ENCODE assay signal across 9 mouse cellular contexts in genomic region chr4:144896321-144896720, GRCm38 (mm10). TPM values are rescaled to one million over a fixed set of nuclear protein-coding genes. Genes with fewer than 3 reads are reported as not detected.
DNase-seq lines count a peak whose midpoint lies in the region; ATAC-seq and TF ChIP-seq lines count a peak whose summit lies in the region.
"Had no signal": no experiment of that assay in that cellular context is flagged by ENCODE, and none has a peak within 500 bp of the region (broad histone marks: within the 10 kb centered on the region; RNA-seq: fewer than 3 reads in every experiment).

No protein-coding gene starts in this region.

- H3K4me1 ChIP-seq in hindbrain, embryonic 15.5 days (replicated peaks) = peaks cover 36% of the 10 kb centered on the region
- peaks cover 39% of the 10 kb centered on the region for H3K4me1 ChIP-seq in hindbrain, embryonic 10.5 days (replicated peaks)
- H3K4me1 ChIP-seq in bone marrow macrophage, adult 2 months (ENCODE audit: control insufficient read depth, insufficient read depth, low read length) = peaks cover 47% of the 10 kb centered on the region
- H3K4me1 ChIP-seq in limb, embryonic 14.5 days (ENCODE audit: control insufficient read depth, insufficient read depth, low read length) = peaks cover 31% of the 10 kb centered on the region
- H3K4me1 ChIP-seq in neural tube, embryonic 12.5 days = peaks cover 42% of the 10 kb centered on the region
- peaks cover 23% of the 10 kb centered on the region for H3K4me1 ChIP-seq in forebrain, embryonic 15.5 days

- no peak for TF ChIP-seq POLR2A in bone marrow macrophage, adult 2 months (IDR thresholded peaks at IDR 0.05; ENCODE audit: borderline replicate concordance, low read depth, low read length)
- no peak for TF ChIP-seq POLR2A in limb, embryonic 14.5 days (IDR thresholded peaks at IDR 0.05; ENCODE audit: borderline replicate concordance, extremely low read depth, insufficient read depth, insufficient read length)

- 68% methylated on average over 3 of the region's 3 CpGs for WGBS in hindbrain, embryonic 15.5 days
- 73% methylated on average over 3 of the region's 3 CpGs for WGBS in hindbrain, embryonic 10.5 days
- 45% methylated on average over 3 of the region's 3 CpGs for WGBS in limb, embryonic 14.5 days
- WGBS in neural tube, embryonic 12.5 days = 74% methylated on average over 3 of the region's 3 CpGs
- WGBS in forebrain, embryonic 15.5 days = 57% methylated on average over 3 of the region's 3 CpGs

- peaks cover 23% of the 10 kb centered on the region for H3K27me3 ChIP-seq in hindbrain, embryonic 15.5 days
- peaks cover 35% of the 10 kb centered on the region for H3K27me3 ChIP-seq in hindbrain, embryonic 10.5 days (ENCODE audit: insufficient read depth, poor library complexity, severe bottlenecking)
- no peaks in the 10 kb centered on the region for H3K27me3 ChIP-seq in limb, embryonic 14.5 days (ENCODE audit: control insufficient read depth, insufficient read depth, low read length)
- 0 out of 2 replicates have a peak, but pooled peaks cover 6% of the 10 kb centered on the region for H3K27me3 ChIP-seq in neural tube, embryonic 12.5 days (replicated peaks)
- H3K27me3 ChIP-seq in forebrain, embryonic 15.5 days = peaks cover 23% of the 10 kb centered on the region

- intact Hi-C loops in heart, postnatal 14 days (cut with DNase I) = no loop called here

- H3K4me3 ChIP-seq in hindbrain, embryonic 15.5 days = no peak overlapping the region
- H3K4me3 ChIP-seq in hindbrain, embryonic 10.5 days = no peak overlapping the region
- H3K4me3 ChIP-seq in bone marrow macrophage, adult 2 months (ENCODE audit: insufficient read depth, low read length) = peak overlapping the region; percentile 80
- peak overlapping the region; percentile 25 for H3K4me3 ChIP-seq in limb, embryonic 14.5 days (replicated peaks; ENCODE audit: low read length)
- no peak overlapping the region for H3K4me3 ChIP-seq in neural tube, embryonic 12.5 days
- no peak overlapping the region for H3K4me3 ChIP-seq in forebrain, embryonic 15.5 days

- H3K9me3 ChIP-seq in hindbrain, embryonic 15.5 days = no peaks in the 10 kb centered on the region
- no peaks in the 10 kb centered on the region for H3K9me3 ChIP-seq in hindbrain, embryonic 10.5 days
- no peaks in the 10 kb centered on the region for H3K9me3 ChIP-seq in limb, embryonic 14.5 days (ENCODE audit: control insufficient read depth, low read length)
- H3K9me3 ChIP-seq in neural tube, embryonic 12.5 days = no peaks in the 10 kb centered on the region
- H3K9me3 ChIP-seq in forebrain, embryonic 15.5 days = no peaks in the 10 kb centered on the region

- no peak for DNase-seq in hindbrain, embryonic 10.5 days (ENCODE audit: low spot score)
- peak; percentile 68 to 77 for DNase-seq in heart, postnatal 14 days
- DNase-seq in limb, embryonic 14.5 days (ENCODE audit: low spot score) = no peak

- H3K36me3 ChIP-seq in hindbrain, embryonic 15.5 days = no peaks in the 10 kb centered on the region
- H3K36me3 ChIP-seq in hindbrain, embryonic 10.5 days = no peaks in the 10 kb centered on the region
- H3K36me3 ChIP-seq in limb, embryonic 14.5 days (ENCODE audit: control insufficient read depth, insufficient read depth, low read length) = peaks cover 19% of the 10 kb centered on the region; the same call in 1 of the 2 replicates
- peaks cover 12% of the 10 kb centered on the region for H3K36me3 ChIP-seq in neural tube, embryonic 12.5 days
- no peaks in the 10 kb centered on the region for H3K36me3 ChIP-seq in forebrain, embryonic 15.5 days
- H3K36me3 ChIP-seq: G1E had no signal

- peak overlapping the region; percentile 34 for H3K4me2 ChIP-seq in hindbrain, embryonic 15.5 days
- peak overlapping the region; percentile 86 for H3K4me2 ChIP-seq in limb, embryonic 14.5 days (replicated peaks; ENCODE audit: low read depth, low read length, severe bottlenecking)
- H3K4me2 ChIP-seq in neural tube, embryonic 12.5 days (replicated peaks) = peak overlapping the region; percentile 90
- H3K4me2 ChIP-seq in forebrain, embryonic 15.5 days (replicated peaks) = no peak overlapping the region

- no peak overlapping the region for H3K9ac ChIP-seq in hindbrain, embryonic 15.5 days
- 0 out of 2 replicates have a peak overlapping the region, but pooled peaks have one; percentile 31 for H3K9ac ChIP-seq in limb, embryonic 14.5 days (ENCODE audit: low read depth, low read length, severe bottlenecking)
- H3K9ac ChIP-seq in neural tube, embryonic 12.5 days = no peak overlapping the region
- H3K9ac ChIP-seq in forebrain, embryonic 15.5 days (replicated peaks) = no peak overlapping the region

- no peak for TF ChIP-seq CTCF in bone marrow macrophage, adult 2 months (IDR thresholded peaks at IDR 0.05; ENCODE audit: low read depth, low read length)

- ATAC-seq in hindbrain, embryonic 15.5 days (ENCODE audit: low FRiP score, low read depth) = no peak
- no peak for ATAC-seq in limb, embryonic 14.5 days (ENCODE audit: low FRiP score, low read depth)
- ATAC-seq in neural tube, embryonic 12.5 days (ENCODE audit: low FRiP score, low read depth) = no peak
- ATAC-seq in forebrain, embryonic 15.5 days (replicated peaks) = no peak
- no peak for ATAC-seq in inflammation-experienced regulatory T-cells, adult 6 months

- H3K27ac ChIP-seq in hindbrain, embryonic 15.5 days (replicated peaks) = no peak overlapping the region
- H3K27ac ChIP-seq in hindbrain, embryonic 10.5 days = no peak overlapping the region
- H3K27ac ChIP-seq in bone marrow macrophage, adult 2 months (ENCODE audit: insufficient read depth, low read depth, low read length) = peak overlapping the region; percentile 98
- no peak overlapping the region for H3K27ac ChIP-seq in limb, embryonic 14.5 days (replicated peaks; ENCODE audit: low read depth, low read length)
- no peak overlapping the region for H3K27ac ChIP-seq in neural tube, embryonic 12.5 days
- no peak overlapping the region for H3K27ac ChIP-seq in forebrain, embryonic 15.5 days (replicated peaks)

RNA-seq across cellular contexts. Expression of gene Dhrs3, which starts 3.7 kb away (rescaled TPM):
- 46.5 and 59.9 TPM in 2 replicates for polyA plus RNA-seq in hindbrain, embryonic 15.5 days (2015; fragmentation: Nextera tagmentation; extraction: Ambion mirVana)
- polyA plus RNA-seq in hindbrain, embryonic 10.5 days (2016; fragmentation: Nextera tagmentation; extraction: Ambion mirVana) = 11.7 and 11.8 TPM in 2 replicates
- 661 and 687 TPM in 2 replicates for polyA plus RNA-seq in bone marrow macrophage, adult 2 months (2012; ENCODE audit: insufficient read depth, insufficient read length, missing spikeins)
- 100 to 1,000 TPM; 102 to 105 TPM for total RNA-seq in heart, postnatal 14 days (2021)
- 69.7 and 80.0 TPM in 2 replicates for polyA plus RNA-seq in limb, embryonic 14.5 days (2012; rRNA removed)
- 121 and 134 TPM in 2 replicates for polyA plus RNA-seq in limb, embryonic 14.5 days (2014; fragmentation: Nextera tagmentation; extraction: Ambion mirVana)
- polyA plus RNA-seq in neural tube, embryonic 12.5 days (2016; fragmentation: Nextera tagmentation; extraction: Ambion mirVana) = 77.3 and 90.2 TPM in 2 replicates
- 18.3 and 19.6 TPM in 2 replicates for polyA plus RNA-seq in forebrain, embryonic 15.5 days (2015; fragmentation: Nextera tagmentation; extraction: Ambion mirVana)
- polyA plus RNA-seq in inflammation-experienced regulatory T-cells, adult 6 months (2017; shearing (Covaris generic)) = 100 to 1,000 TPM in 1 of 3 experiments, 10 to 100 TPM in 2; 24.6 to 111 (median 80.4) TPM

Comparison
In these comparisons a context has a peak if more than half of its experiments do, and no peak if none do; other contexts are left out.
1. H3K4me3 ChIP-seq: peak in bone marrow macrophage, adult 2 months (single experiment) and limb, embryonic 14.5 days (single experiment); none in hindbrain, embryonic 15.5 days (single experiment), hindbrain, embryonic 10.5 days (single experiment), neural tube, embryonic 12.5 days (single experiment) and forebrain, embryonic 15.5 days (single experiment).
2. DNase-seq: peak in heart, postnatal 14 days (2 of 2); none in hindbrain, embryonic 10.5 days (single experiment) and limb, embryonic 14.5 days (single experiment).